Mouse (Mus musculus): ENCODE measurements around the gene Slc6a20b. TPM values are rescaled to one million over a fixed set of nuclear protein-coding genes. Genes with fewer than 3 reads are reported as not detected.

Slc6a20b gene
- polyA plus RNA-seq (2014; fragmentation: Illumina TruSeq; extraction: RNeasy Lipid Tissue Mini Kit (QIAGEN cat#74804); ENCODE audit: insufficient read depth, low read depth, low replicate concordance) = not detected

GRCm38 (mm10) chr9:123632281-123632680 lies at the start of gene Slc6a20b:
Slc6a20b (minus strand) TSS chr9:123632565.

GRCm38 (mm10) chr9:123678327-123679105 lies 46.2 kb upstream of the Slc6a20b start, which contains the start of the genes Ccr9 and Slc6a20a:
Ccr9 (plus strand) TSS chr9:123678439.
Slc6a20a (minus strand) TSS chr9:123678885.

Other genes starting within 250 kb of the Slc6a20b start
- 18.0 TPM for gene Limd1, start 153.9 kb downstream of the Slc6a20b start, polyA plus RNA-seq (2014; fragmentation: Illumina TruSeq; extraction: RNeasy Lipid Tissue Mini Kit (QIAGEN cat#74804); ENCODE audit: insufficient read depth, low read depth, low replicate concordance)
- gene Sacm1l, start 102.8 kb downstream of the Slc6a20b start, polyA plus RNA-seq (2014; fragmentation: Illumina TruSeq; extraction: RNeasy Lipid Tissue Mini Kit (QIAGEN cat#74804); ENCODE audit: insufficient read depth, low read depth, low replicate concordance) = 24.3 TPM
- gene Ccr9, start 45.9 kb upstream of the Slc6a20b start, polyA plus RNA-seq (2014; fragmentation: Illumina TruSeq; extraction: RNeasy Lipid Tissue Mini Kit (QIAGEN cat#74804); ENCODE audit: insufficient read depth, low read depth, low replicate concordance) = 1.1 TPM
- 1.4 TPM for gene Slc6a20a, start 46.3 kb upstream of the Slc6a20b start, polyA plus RNA-seq (2014; fragmentation: Illumina TruSeq; extraction: RNeasy Lipid Tissue Mini Kit (QIAGEN cat#74804); ENCODE audit: insufficient read depth, low read depth, low replicate concordance)
- 17.2 TPM for gene Lztfl1, start 85.1 kb upstream of the Slc6a20b start, polyA plus RNA-seq (2014; fragmentation: Illumina TruSeq; extraction: RNeasy Lipid Tissue Mini Kit (QIAGEN cat#74804); ENCODE audit: insufficient read depth, low read depth, low replicate concordance)
- gene Cxcr6, start 173.9 kb upstream of the Slc6a20b start, polyA plus RNA-seq (2014; fragmentation: Illumina TruSeq; extraction: RNeasy Lipid Tissue Mini Kit (QIAGEN cat#74804); ENCODE audit: insufficient read depth, low read depth, low replicate concordance) = 4.9 TPM
- 6.7 TPM for gene Fyco1, start 219.3 kb upstream of the Slc6a20b start, polyA plus RNA-seq (2014; fragmentation: Illumina TruSeq; extraction: RNeasy Lipid Tissue Mini Kit (QIAGEN cat#74804); ENCODE audit: insufficient read depth, low read depth, low replicate concordance)
- 0.53 TPM for gene Xcr1, start 229.5 kb upstream of the Slc6a20b start, polyA plus RNA-seq (2014; fragmentation: Illumina TruSeq; extraction: RNeasy Lipid Tissue Mini Kit (QIAGEN cat#74804); ENCODE audit: insufficient read depth, low read depth, low replicate concordance)

Data from lung, adult 10 weeks (tissue).